Mouse (Mus musculus): ENCODE results near the gene 4921536K21Rik.

Gene 4921536K21Rik

DNA sequence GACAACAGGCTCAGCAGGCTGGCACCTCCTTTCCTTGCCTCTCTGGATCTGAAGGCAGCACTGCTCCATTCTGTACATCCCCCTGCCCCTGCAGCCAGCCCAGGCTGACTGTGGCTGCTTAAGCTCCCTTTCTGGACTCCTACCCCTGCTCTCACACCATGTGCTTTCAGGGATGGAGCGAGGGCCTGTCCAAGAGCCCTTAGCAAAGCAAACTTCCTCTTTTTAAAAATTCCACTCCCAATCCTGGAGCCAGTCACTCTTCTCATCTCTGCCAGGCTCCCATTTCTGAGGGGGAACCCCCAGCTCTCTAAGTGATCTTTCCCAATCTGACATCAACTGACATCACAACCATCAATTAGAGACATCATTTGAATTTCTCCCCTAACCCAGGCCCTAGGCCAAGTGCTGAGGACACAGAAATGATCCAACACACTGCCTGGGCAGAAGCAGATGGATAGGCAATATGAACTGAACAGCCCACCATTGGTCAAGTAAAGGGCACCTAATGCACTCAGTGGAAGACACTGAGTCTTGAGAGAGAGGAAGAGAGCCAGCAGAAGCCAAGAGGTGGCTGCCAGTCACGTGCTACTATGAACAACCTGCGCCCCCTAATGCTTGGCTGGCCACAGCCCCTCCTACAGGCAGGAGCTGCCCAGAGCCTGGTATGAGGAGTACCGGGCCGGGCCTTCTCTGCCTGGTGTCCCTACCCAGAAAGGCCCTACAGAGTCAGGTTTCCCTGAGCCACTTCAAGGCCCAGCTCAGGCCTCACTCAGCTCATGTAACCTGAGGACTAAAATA is 15.8 kb upstream of the 4921536K21Rik start:
- DNase-seq: peak in 1 of 2 experiments; percentile 31

DNA sequence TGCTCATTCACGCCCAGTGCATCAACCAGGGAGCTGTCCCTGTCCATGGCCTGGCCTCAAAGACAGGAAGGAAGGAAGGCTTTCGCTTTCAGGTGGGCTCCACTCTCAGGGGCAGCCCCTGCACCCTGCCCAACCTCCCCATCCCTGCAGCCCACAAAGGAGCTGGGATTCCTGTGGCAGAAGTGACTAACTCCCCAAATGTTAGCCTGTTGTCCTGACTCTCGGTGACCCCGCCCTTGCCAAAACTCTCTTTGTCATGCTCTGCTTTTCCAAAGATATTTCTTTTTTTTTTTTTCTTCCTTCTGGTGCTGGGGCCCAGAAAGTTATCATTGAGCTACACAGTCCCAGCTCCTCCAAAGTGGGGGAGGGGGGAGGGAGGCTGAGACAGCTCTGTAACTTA is 14.3 kb upstream of the 4921536K21Rik start:
- DNase-seq: no peak

DNA sequence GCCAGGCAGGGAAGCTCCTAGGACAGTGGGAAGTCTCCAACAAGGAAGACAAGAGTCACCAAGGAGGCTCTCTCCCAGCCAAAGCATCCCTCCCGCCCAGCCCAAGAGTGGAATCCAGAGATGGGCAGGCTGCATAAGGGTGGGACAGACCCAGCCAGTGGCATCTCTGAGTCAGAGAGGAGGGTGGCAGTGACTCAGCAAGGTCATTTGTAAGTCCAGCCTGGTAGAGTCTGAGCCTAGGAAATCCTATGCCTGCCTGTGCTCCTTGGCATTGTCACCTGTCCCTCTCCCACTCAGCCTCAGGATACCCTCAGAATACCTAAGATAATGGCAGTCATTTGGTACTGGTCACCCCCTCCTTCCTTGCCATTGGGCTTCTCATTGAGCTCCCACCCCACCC is 10.5 kb upstream of the 4921536K21Rik start:
- no peak for DNase-seq

DNA sequence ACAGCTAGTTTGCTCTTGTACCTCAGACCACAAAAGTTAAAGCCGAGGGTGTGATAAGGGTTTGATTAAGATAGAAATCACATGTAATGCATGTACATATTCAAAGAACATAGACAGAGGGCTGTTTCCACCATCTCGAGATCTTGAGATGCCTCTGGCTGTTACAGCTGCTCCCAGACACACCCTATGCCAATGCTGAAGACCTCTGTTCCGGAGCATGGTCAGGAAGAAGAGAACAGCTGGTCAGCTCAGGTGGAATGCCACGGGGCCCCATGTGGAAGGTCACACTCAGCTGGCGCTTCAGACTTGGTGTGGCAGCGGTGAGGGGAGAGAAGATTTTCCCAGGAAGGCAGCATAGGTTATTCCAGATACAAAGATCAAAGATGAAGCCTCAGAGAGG is 9.8 kb upstream of the 4921536K21Rik start:
- DNase-seq: no peak

DNA sequence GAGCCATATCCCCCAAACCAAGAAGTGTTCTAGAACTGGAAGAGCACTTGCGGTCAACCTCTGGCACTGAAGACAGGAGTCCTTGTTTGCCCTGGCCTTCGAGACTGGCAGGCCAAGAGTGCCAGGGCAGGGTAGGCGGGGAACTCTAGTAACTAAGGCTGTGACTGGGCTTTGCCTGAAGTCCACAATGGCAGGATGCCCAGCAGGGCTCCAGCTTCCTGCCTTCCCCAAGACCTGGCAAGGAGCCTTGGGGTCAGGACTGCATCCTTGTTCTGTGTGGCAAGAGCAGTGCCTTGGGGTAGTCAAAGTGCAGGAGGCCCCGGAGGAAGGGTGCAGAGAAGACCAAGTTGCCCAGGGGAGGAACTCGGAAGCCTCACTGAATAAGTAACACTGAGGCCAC is 8.1 kb upstream of the 4921536K21Rik start:
- peak; percentile 61 to 75 for DNase-seq

DNA sequence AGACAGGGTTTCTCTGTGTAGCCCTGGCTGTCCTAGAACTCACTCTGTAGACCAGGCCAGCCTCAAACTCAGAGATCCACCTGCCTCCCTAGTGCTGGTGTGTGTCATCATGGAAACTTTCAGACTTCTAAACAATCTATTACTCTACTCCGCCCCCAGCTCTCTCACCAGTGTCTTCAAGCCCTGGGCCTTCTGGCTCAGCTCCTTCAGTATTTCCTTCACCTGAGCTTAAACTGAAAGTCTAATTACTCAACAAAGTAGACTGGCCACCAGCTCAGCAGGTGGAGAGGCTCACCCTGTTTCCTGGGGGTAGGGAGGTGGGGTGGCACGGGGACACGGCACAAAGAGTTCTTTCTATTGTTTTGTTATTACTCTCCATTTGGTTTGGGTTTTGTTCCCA is 7.6 kb upstream of the 4921536K21Rik start:
- DNase-seq: no peak

DNA sequence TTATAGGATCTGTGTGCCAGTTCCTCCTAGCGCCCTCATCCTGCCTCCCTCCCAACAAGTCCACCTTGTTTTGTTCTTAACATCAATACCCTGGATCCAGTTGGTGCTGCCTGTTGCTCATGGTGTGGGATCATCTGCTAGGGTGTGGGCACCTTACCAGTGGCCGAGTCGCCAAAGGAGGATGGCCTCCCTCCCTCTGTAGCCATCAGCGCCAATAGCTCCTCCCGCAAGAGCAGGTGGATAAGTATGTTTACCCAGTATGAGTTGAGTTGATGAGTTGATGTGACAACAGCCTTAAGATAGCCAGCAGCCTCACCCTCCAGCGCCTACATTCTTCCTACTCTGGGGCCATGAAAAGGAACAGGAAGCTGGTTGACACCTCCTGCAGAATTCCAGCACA is 5.4 kb upstream of the 4921536K21Rik start:
- DNase-seq: no peak

DNA sequence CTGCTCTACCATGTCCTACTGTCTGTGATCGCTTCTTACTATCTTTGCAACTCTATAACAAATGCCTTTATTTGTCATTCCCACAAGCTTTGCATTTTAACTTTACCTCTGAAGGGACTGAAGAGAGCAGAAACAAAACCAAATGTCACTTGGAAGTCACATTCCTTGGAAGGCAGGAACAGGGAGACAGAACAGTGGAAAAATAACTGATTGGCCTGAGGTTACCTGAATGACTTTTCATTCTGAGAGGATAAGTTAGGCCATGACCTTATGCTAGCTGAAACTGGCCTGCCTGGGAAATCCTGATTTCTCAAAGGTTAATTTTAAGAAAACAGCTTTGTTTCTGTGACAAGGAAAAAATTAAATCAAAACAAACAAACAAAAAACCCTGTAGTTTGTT is 1.0 kb upstream of the 4921536K21Rik start:
- DNase-seq: no peak

DNA sequence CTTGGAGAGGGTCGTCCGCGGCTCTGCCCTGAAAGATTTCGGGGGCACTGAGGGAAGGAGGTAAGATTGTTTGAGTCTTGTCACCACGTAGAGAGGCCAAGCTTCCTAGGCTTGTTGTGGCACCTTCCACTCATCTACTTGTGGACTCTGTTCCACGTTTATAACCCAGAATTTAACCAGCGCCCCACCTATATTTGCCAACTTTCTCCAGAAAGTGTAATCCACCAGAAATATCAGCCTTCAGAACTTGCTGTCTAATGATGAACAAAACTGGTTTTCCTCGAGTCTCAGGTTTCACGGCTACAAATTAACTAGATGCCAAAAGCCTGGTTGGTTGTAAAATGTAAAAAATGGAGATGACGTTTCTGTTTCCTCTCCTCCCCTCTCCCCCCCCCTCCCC is 560 bp upstream of the 4921536K21Rik start:
- DNase-seq: no peak

DNA sequence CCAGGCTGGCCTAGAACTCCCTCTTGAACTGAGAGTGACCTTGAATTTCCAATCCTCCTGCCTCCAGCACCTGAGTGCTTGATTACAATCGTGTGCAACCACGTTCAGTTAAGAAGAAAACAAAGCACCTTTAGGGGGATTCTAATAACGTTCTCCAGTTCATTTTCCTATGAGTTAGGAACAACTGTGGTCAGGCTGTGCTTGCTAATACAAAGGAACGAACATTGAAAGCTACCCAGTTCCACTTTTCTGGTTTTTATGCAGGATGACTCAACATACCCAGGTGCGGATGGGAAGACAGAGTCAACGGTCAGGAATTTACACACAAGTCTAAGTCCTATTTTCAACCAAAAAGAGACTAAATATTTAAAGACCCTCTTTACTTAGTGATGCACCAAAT is 928 bp downstream of the 4921536K21Rik start:
- no peak for DNase-seq

DNA sequence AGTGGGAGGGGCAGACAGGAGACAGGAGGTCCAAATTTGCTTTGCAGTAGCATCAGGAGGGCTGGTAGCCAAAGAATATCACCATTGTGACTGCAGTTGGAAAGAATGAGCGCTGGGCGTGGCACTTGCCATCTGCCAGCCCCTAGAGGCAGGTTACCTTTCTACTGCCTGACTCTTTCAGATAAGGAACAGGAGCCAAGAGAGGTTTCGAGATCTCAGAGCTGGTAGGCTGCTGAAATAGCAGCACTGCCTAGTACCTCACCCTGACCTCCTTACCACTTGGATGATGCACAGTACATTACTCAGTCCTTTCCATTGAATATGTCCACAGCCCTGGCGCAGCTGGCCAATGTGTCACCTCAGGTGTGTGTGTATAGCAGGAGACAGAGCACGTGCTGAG is 7.6 kb downstream of the 4921536K21Rik start:
- DNase-seq: no peak

DNA sequence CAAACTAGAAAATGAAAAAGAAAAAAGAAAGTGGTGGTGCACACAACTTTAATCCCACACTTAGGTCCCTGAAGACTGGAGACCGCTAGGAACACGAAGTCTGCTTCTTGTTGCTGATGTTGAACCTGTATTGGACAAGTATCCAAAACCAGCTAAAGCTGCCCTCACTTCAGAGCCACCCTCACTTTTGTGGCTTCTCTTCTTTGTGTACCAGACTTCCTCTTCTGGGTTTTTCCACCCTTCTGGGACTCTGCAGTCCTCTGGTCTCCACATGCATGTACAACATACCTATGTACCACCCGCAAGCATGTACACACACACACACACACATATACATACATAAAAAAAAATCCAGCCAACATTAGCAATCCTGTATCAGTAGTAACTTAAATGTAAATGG is 11.2 kb downstream of the 4921536K21Rik start:
- DNase-seq: no peak

DNA sequence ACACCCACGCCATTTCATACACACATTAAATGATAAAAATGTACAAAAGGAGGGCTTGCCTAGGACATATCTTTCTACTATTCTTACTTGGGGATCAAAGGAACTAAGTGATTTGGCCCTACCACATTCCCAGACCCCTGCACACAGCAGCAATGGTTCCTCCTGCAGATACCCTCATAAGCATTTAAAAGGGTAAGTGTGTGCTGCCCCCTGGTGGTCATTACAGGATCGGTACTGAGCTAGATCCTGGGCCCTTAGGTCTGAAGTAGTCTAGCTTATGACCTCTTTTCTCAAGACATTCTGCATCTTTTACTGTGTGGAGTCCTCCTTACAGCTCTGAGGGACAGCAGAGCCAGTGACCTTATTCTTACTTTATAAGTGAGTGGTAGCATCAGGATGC is 15.1 kb downstream of the 4921536K21Rik start:
- DNase-seq: peak; percentile 81 to 82

DNA sequence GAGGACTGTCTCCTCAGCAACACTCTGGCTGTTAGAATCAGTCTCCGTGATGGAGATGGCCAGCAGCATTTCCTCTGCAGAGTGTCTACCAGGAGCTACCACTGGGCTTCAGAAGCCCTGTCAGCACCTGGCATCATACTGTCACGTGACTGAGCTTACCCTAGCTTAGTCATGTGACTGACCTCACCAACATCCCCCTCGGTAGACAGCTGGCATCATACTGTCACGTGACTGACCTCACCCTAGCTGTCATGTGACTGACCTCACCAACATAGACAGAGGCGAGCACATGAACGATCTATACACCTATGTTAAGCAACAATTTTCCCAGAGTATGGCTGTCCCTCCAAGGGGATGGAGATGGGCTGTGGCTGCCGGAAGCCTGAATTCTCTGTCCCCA is 16.2 kb downstream of the 4921536K21Rik start:
- no peak for DNase-seq

DNA sequence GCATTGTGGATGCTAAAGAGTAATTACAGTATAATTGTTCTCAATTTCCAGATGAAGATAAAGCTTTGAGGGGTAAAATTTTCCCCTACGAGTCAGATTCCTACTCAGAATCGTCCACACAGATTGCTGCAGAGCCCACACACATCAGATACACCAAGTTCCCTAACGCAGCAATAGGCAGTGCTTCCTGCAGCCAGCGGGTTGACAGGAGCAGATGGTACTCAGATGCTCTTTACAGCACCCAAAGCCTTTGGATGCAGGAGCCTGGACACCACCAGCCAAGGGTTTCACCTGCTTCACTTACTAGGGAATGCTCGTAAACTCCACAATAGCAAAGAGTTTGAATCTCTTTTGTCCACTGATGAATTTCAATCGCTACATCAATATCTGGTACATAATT is 18.5 kb downstream of the 4921536K21Rik start:
- DNase-seq: no peak

DNA sequence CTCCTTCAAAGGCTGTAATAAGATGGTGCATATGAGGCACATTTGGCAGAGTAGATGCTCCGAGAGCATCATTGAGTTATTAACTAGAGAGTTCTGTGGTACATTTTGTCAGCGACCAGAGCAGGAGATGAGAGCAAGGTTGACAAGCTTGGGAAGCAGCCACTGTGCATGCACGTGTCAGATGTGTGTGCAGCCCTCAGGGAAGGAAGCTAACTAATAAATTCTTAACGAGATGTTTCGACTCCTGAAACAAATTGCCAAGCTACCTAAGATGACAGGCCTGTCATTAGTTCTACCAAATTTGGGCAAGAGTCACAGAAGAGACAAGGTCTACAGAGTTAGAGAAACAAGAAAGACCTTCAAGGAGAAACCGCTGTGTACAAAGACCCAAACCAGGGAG is 30.6 kb downstream of the 4921536K21Rik start:
- peak in 1 of 2 experiments; percentile 9 for DNase-seq

DNA sequence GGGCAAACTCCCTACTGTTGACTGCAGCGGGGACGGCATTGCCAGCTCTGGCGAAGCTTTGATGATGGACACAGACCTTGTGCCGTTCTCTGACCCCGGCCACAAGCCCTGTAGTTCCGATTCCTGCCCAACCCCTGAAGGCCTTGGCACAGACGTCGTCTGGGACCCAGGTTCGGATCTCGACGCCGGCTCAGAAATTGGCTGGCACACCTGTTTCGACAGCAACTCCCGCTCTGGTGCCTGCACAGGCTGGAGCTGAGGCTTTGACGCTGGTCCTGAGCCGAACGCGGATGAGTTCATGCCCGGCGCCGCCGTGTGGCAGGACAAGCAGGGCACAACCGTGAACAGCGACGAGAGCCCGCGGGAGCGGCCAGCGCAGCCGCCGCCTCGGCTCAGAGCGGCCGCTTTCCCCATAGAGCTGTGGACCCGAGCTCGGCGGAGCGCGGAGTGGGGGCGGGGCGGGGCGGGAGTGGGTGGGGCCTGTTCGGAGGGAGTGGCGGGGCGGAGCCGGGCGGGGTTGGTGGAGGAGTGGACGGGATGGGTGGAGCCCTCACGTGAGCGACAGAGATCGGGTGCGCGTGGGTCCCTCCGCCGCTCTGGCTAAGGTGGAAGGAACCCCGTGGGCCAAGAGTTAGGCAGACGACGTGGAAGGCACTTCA is 31.3 kb downstream of the 4921536K21Rik start, which contains the start of gene Osbp2:
Gene Osbp2 (minus strand): TSS at position 450 of the 659 bp plus-strand sequence.
- DNase-seq: peak; percentile 83 to 88

DNA sequence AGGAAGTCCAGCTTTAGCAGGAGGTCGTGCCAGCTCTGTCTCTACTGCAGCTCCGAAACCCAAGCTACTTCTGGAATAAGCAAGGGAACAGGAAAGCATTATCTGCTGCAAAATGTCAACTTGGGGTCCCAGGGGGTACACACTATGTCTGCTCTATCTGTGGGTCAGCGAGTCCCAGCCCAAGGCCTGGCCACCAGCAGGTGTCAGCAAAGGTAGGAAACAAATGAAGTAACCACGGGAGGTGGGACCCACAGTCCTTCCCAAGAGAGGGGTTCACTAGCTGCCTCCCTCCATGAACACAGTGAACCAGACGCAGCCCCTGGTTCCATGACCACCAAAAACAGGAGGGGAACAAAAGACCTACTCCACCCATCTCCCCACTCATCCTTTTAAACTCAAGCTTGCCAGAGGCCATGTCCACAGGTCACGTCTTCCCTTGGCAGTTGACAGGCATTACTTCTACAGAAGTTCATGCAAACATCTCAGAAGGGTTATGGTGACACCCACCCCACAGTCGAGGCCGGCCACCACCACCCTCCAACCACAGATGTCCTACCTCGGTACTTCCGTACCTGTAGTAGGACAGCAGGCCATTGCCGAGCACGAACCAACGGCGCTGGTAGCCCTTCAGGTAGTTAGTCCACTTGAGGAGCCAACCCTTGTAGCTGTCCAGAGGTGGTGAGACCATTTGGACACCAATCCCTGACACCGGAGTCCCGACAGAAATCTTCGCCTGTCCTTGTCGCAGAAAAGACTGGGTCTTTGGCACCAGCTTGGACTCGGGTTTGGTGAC is 32.0 kb downstream of the 4921536K21Rik start:
- DNase-seq: peak in 1 of 2 experiments; percentile 9

DNA sequence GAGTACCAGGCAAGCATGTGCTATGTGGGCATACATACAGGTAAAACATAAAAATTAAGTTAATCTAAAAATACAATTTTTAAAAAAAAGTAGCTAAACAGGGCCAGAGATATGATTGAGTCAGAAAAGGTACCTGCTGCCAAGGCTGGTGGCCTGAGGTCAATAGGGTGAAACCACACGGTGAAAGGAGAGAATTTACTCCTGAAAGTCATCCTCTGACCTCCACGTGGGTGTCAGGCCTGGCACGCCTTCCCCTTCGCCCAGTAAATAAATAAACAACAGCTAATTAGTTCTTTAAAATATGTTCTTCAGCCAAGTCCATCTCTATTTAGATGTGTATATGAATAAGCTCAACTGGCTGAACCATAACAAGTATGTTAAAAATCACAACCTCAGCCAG is 34.5 kb downstream of the 4921536K21Rik start:
- DNase-seq: no peak

DNA sequence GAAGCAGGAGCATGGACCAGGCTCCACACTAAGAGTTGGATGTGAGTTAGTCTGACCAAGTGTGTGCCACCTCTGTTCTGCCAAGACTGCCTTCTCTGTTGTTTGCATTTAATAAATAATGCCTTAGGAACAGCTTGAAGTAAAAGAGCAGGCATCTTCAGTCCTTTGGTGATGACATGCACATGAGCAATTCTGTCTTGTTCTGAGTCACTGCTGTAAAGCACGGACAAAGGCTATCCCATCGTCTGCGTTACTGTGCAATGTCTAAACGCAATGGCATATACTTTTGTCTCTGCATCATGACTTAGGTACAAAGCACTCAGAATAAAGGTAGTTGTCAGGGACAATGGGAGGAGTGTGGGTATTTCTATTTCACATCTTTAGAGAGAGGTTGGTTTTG is 35.1 kb downstream of the 4921536K21Rik start:
- no peak for DNase-seq

DNA sequence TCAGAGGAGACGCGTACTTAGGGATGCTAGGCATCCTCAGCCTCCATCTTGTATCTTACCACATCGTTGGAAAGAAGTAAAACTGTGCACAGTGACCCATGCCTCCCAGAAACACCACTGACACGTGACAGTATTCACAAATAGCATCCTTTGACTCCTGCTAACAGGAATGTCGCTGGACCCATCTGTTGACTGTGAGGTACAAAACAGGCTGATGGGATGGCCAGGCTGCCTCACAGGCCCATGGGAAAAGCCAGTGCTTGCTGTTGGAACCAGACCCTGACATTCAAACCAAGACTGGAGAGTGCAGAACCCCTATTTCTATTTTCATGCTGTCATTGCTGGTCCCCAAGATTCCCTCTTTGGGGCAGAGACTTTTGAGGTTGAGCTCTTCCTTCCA is 37.0 kb downstream of the 4921536K21Rik start:
- DNase-seq: no peak

DNA sequence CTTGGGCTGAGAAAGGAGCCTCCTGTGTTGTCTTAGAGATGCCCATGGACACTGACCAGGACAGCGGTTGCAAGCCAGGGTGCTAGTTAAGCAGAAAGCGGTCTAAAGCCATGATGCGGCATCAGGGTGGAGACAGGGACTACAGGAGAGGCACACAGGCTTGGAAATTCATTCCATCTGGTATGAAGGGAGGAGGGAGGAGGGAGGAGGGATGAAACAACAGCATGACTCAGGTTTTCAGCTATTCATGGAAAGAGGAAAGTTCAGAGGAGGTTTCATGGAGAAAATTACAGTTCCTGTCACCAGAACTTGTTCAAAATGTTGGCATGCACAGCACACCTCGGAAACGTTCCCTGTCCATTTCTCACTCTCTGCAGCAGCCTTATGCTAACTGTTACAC is 39.1 kb downstream of the 4921536K21Rik start:
- no peak for DNase-seq

DNA sequence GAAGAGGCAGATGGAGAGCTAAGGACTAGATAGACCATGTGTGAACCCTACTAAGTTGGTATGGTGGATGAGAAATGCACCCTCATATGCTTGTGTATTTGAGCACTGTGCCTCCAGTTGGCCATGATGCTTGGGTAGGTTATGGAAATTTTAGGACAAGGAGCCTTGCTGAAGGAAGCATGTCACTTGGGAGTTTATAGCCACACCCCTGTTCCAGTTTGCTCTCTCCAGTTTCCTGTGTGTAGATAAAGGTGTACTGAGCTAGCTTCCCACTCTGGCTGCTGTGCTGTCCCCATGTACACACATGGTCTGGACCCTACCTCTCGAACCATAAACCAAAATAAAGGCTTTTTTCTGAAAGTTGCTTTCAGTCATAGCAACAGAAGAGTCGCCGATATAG is 40.7 kb downstream of the 4921536K21Rik start:
- DNase-seq: no peak

Data from kidney, postnatal 4 days (tissue).